Mouse (Mus musculus): ENCODE data around the gene Tmigd1.

DNA sequence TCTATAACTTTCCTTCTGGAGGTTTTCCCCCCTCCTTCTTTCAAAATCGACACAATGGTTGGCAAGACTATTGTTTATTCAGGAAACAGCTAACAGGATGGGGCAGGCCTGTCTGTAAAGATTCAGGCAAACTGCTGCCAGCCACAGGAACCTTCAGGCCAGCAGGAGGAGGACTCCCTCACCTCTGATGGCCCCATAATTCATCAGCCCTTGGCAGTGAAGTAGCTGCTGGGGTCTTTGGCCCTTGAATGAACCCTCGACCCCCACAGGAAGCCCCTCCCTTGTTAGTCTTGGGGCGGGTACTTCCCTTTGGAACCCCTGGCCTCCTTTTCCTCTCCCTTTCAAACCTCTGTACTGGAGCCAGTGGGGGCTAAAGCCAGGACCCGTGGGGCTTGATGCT, 8.4 kb upstream of the Tmigd1 start:
- TF ChIP-seq NRF1 (IDR thresholded peaks at IDR 0.05; ENCODE audit: low read depth, low read length) (no peak), JUND (conservative IDR thresholded peaks at IDR 0.05; ENCODE audit: low read depth, low read length) (no peak), USF1 (IDR thresholded peaks at IDR 0.05; ENCODE audit: low read depth, low read length) (no peak), CTCF (conservative IDR thresholded peaks at IDR 0.05 in 1 of 2, IDR thresholded peaks at IDR 0.05 in 1 of 2; ENCODE audit: low read depth in 2 of 2, low read length in 2 of 2) (no peak), MXI1 (IDR thresholded peaks at IDR 0.05; ENCODE audit: low read depth, low read length) (no peak), RAD21 (IDR thresholded peaks at IDR 0.05; ENCODE audit: low read depth, low read length) (no peak)

Data from CH12.LX (cell line).